Mouse (Mus musculus) erythroblast, embryonic 14.5 days (primary cell): ENCODE results near the gene Efhd2.

Source experiments
- GATA1 ChIP-seq: IDR thresholded peaks from 2 replicates; pipeline ENCODE4 v1.6.1; 2012; ENCODE audit warnings: low read length, inconsistent platforms, mixed read lengths
- TAL1 ChIP-seq: IDR thresholded peaks from 3 replicates; pipeline ENCODE4 v1.6.1; 2012; ENCODE audit warnings: low read length, inconsistent platforms, mixed read lengths

GRCm38 (mm10) chr4:141822979-141823378 lies 51.7 kb downstream of the Efhd2 start:
- TF ChIP-seq TAL1, result no peak
- TF ChIP-seq GATA1, result no peak
